8 mouse cellular contexts compared by ENCODE assay signal in the genomic region with DNA sequence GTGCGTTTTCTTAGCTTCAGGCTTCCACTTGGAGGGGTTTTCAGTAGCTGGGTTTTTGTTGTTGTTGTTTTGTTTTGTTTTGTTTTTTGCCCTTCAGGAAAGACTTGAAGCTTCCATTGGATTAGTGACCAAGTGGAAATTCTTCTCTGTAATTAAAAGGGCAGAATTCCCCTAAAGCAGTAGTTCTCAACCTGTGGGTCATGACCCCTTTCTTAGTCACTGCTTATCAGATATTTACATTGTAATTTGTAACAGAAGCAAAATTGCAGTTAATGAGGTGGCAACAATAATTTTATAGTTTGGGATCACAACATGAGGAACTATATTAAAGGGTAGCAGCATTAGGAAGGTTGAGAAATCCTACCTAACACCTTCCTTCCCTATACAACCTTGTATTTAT. TPM values are rescaled to one million over a fixed set of nuclear protein-coding genes. Genes with fewer than 3 reads are reported as not detected.
DNase-seq lines count a peak whose midpoint lies in the region; ATAC-seq lines count a peak whose summit lies in the region.

No protein-coding gene starts in this region.

- no peaks in the 10 kb centered on the region for H3K9me3 ChIP-seq in erythroblast, embryonic 14.5 days (ENCODE audit: control insufficient read depth, low read length)
- H3K9me3 ChIP-seq in neural tube, embryonic 11.5 days (ENCODE audit: control insufficient read depth, low read length), result no peaks in the 10 kb centered on the region
- no peaks in the 10 kb centered on the region for H3K9me3 ChIP-seq in liver, embryonic 12.5 days (replicated peaks)
- no peaks in the 10 kb centered on the region for H3K9me3 ChIP-seq in stomach, embryonic 16.5 days (replicated peaks; ENCODE audit: control insufficient read depth, low read length)

- H3K9ac ChIP-seq in neural tube, embryonic 11.5 days (ENCODE audit: low read length), result peak overlapping the region; percentile 95
- peak overlapping the region; percentile 97 for H3K9ac ChIP-seq in liver, embryonic 12.5 days
- peak overlapping the region; percentile 96 for H3K9ac ChIP-seq in stomach, embryonic 16.5 days (ENCODE audit: low read length)

- H3K27me3 ChIP-seq in erythroblast, embryonic 14.5 days (ENCODE audit: control insufficient read depth), result no peaks in the 10 kb centered on the region
- no peaks in the 10 kb centered on the region for H3K27me3 ChIP-seq in neural tube, embryonic 11.5 days (ENCODE audit: control insufficient read depth, insufficient read depth, low read length)
- H3K27me3 ChIP-seq in liver, embryonic 12.5 days (replicated peaks), result no peaks in the 10 kb centered on the region
- H3K27me3 ChIP-seq in stomach, embryonic 16.5 days (ENCODE audit: control insufficient read depth, insufficient read depth, low read length), result no peaks in the 10 kb centered on the region

- ATAC-seq in erythroblast, adult 5-6 weeks (replicated peaks; ENCODE audit: low FRiP score, poor library complexity, severe bottlenecking), result no peak
- no peak for ATAC-seq in neural tube, embryonic 11.5 days (ENCODE audit: insufficient read depth, low FRiP score, low TSS enrichment)
- no peak for ATAC-seq in liver, embryonic 12.5 days
- no peak for ATAC-seq in stomach, embryonic 16.5 days (ENCODE audit: insufficient read depth, low FRiP score)

- H3K4me3 ChIP-seq in erythroblast, embryonic 14.5 days (replicated peaks), result peak overlapping the region; percentile 99
- peak overlapping the region; percentile 89 for H3K4me3 ChIP-seq in neural tube, embryonic 11.5 days (ENCODE audit: low read depth, low read length)
- H3K4me3 ChIP-seq in liver, embryonic 12.5 days, result peak overlapping the region; percentile 94
- H3K4me3 ChIP-seq in stomach, embryonic 16.5 days (replicated peaks; ENCODE audit: low read length), result peak overlapping the region; percentile 88

- H3K27ac ChIP-seq in neural tube, embryonic 11.5 days (ENCODE audit: low read depth, low read length), result peak overlapping the region; percentile 98; the same call in 1 of the 2 replicates
- peak overlapping the region; percentile 100 for H3K27ac ChIP-seq in liver, embryonic 12.5 days
- peak overlapping the region; percentile 98 for H3K27ac ChIP-seq in stomach, embryonic 16.5 days (ENCODE audit: low read length)

- H3K36me3 ChIP-seq in erythroblast, embryonic 14.5 days (ENCODE audit: control insufficient read depth), result peaks cover under 1% of the 10 kb centered on the region; the same call in 1 of the 2 replicates
- no peaks in the 10 kb centered on the region for H3K36me3 ChIP-seq in neural tube, embryonic 11.5 days (ENCODE audit: control insufficient read depth, insufficient read depth, low read length)
- peaks cover under 1% of the 10 kb centered on the region; the same call in 1 of the 2 replicates for H3K36me3 ChIP-seq in liver, embryonic 12.5 days
- H3K36me3 ChIP-seq in stomach, embryonic 16.5 days (ENCODE audit: control insufficient read depth, insufficient read depth, low read length), result no peaks in the 10 kb centered on the region

- 17% methylated on average over 1 of the region's 1 CpGs for WGBS in neural tube, embryonic 11.5 days
- 18% methylated on average over 1 of the region's 1 CpGs for WGBS in liver, embryonic 12.5 days (ENCODE audit: insufficient replicate concordance)
- WGBS in stomach, embryonic 16.5 days, result 11% methylated on average over 1 of the region's 1 CpGs

- DNase-seq in neural tube, embryonic 11.5 days (ENCODE audit: low spot score), result no peak
- DNase-seq in neural tube, embryonic 10.5 days (ENCODE audit: extremely low spot score, low spot score), result no peak
- no peak for DNase-seq in right cerebral cortex, postnatal 14 days
- DNase-seq in thymus, postnatal 0 days (ENCODE audit: low spot score), result no peak

- H3K4me1 ChIP-seq in erythroblast, embryonic 14.5 days (ENCODE audit: control insufficient read depth), result peaks cover 40% of the 10 kb centered on the region
- peaks cover 14% of the 10 kb centered on the region for H3K4me1 ChIP-seq in neural tube, embryonic 11.5 days (ENCODE audit: control insufficient read depth, insufficient read depth, low read length)
- H3K4me1 ChIP-seq in liver, embryonic 12.5 days, result peaks cover 29% of the 10 kb centered on the region
- H3K4me1 ChIP-seq in stomach, embryonic 16.5 days (ENCODE audit: control insufficient read depth, insufficient read depth, low read length), result peaks cover 8% of the 10 kb centered on the region; the same call in 1 of the 2 replicates

- H3K4me2 ChIP-seq in neural tube, embryonic 11.5 days (ENCODE audit: low read depth), result peak overlapping the region; percentile 86
- peak overlapping the region; percentile 72 for H3K4me2 ChIP-seq in liver, embryonic 12.5 days
- H3K4me2 ChIP-seq in stomach, embryonic 16.5 days (ENCODE audit: low read depth, low read length), result peak overlapping the region; percentile 92

RNA-seq across cellular contexts. Expression of a gene that starts 0.8 kb away (rescaled TPM):
- 1.8 and 1.9 TPM in 2 replicates for polyA plus RNA-seq in erythroblast, embryonic 14.5 days (2012)
- 47.1 and 48.7 TPM in 2 replicates for total RNA-seq in erythroblast, adult 5-6 weeks (2015; ENCODE audit: low replicate concordance)
- total RNA-seq in erythroblast, adult 5-6 weeks (2017; ENCODE audit: low replicate concordance), result 28.2 and 30.0 TPM in 2 replicates
- polyA plus RNA-seq in neural tube, embryonic 11.5 days (2014; fragmentation: Nextera tagmentation; extraction: Ambion mirVana), result 32.5 and 33.4 TPM in 2 replicates
- 24.7 and 24.9 TPM in 2 replicates for polyA plus RNA-seq in liver, embryonic 12.5 days (2016; fragmentation: Nextera tagmentation; extraction: Ambion mirVana)
- 20.1 and 20.4 TPM in 2 replicates for polyA plus RNA-seq in stomach, embryonic 16.5 days (2015; fragmentation: Nextera tagmentation; extraction: Ambion mirVana)
- 23.4 and 30.4 TPM in 2 replicates for polyA plus RNA-seq in thymus, postnatal 0 days (2015; fragmentation: Nextera tagmentation; extraction: Ambion mirVana)
